Mouse (Mus musculus): Measurements from ENCODE around the gene Dhx40. TPM values are rescaled to one million over a fixed set of nuclear protein-coding genes. Genes with fewer than 3 reads are reported as not detected.
"Not testable (repeated sequence)": the region's sequence is repeated elsewhere in the genome, so short reads cannot be mapped to it uniquely, and the experiment has no call there.

The Dhx40 gene
- polyA plus RNA-seq, 1 experiment from 2014 or later = 19.6 TPM

- H3K4me3 ChIP-seq (ENCODE audit: low read depth, low read length) = no peak overlapping the region
- no peak overlapping the region for H3K9ac ChIP-seq (ENCODE audit: low read depth, low read length)
- 84% methylated on average over 2 of the region's 2 CpGs for WGBS
- ATAC-seq = no peak
- H3K36me3 ChIP-seq (ENCODE audit: control insufficient read depth, insufficient read depth, low read length) = no peaks in the 10 kb centered on the region
- no peaks in the 10 kb centered on the region for H3K9me3 ChIP-seq (replicated peaks; ENCODE audit: control insufficient read depth, low read length, poor library complexity, severe bottlenecking)
- no peaks in the 10 kb centered on the region for H3K27me3 ChIP-seq (ENCODE audit: control insufficient read depth, insufficient read depth, low read depth, low read length)
- peaks cover 7% of the 10 kb centered on the region; the same call in 1 of the 2 replicates for H3K4me1 ChIP-seq (ENCODE audit: control insufficient read depth, insufficient read depth, low read length)
- no peak overlapping the region for H3K27ac ChIP-seq (ENCODE audit: low read length)
- H3K4me2 ChIP-seq (ENCODE audit: low read length) = no peak overlapping the region
These were observed 3.2 kb upstream of the Dhx40 start for GRCm38 (mm10) chr11:86810572-86811325.

GRCm38 (mm10) chr11:86809828-86810227 is 2.3 kb upstream of the Dhx40 start:
- H3K4me3 ChIP-seq (ENCODE audit: low read depth, low read length) = no peak overlapping the region
- no peak overlapping the region for H3K4me2 ChIP-seq (ENCODE audit: low read length)
- H3K27me3 ChIP-seq (ENCODE audit: control insufficient read depth, insufficient read depth, low read depth, low read length) = no peaks in the 10 kb centered on the region
- no peak overlapping the region for H3K27ac ChIP-seq (ENCODE audit: low read length)
- 74% methylated on average over 4 of the region's 4 CpGs for WGBS
- H3K9me3 ChIP-seq (replicated peaks; ENCODE audit: control insufficient read depth, low read length, poor library complexity, severe bottlenecking) = no peaks in the 10 kb centered on the region
- H3K9ac ChIP-seq (ENCODE audit: low read depth, low read length) = no peak overlapping the region
- no peak for ATAC-seq
- H3K4me1 ChIP-seq (ENCODE audit: control insufficient read depth, insufficient read depth, low read length) = peaks cover 7% of the 10 kb centered on the region; the same call in 1 of the 2 replicates
- H3K36me3 ChIP-seq (ENCODE audit: control insufficient read depth, insufficient read depth, low read length) = no peaks in the 10 kb centered on the region

DNA sequence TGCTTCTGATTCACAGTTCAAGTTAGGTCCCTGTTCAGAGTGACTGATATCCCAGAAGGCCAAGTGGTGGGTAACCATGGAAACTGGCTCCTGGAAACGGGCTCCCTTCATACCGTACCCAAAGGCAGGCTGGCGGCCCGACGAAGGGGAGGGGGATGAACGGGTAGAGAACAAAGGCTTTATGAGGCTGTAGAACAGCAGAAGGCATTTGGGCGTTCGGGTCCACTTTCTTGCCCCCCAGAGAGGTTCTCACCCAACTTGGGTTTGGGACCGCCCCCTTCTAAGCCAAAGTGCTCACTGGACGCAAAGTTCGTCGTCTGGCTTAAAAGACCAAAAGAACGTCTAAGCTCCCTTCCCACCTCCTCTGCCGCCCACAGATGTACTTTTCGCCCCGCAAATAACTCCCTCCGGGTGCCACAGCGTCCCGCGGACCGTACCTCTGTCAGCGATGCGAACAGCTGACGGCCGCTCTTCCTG is 507 bp downstream of the Dhx40 start:
- peak overlapping the region; percentile 76 for H3K27ac ChIP-seq (ENCODE audit: low read length)
- peaks cover 7% of the 10 kb centered on the region; the same call in 1 of the 2 replicates for H3K4me1 ChIP-seq (ENCODE audit: control insufficient read depth, insufficient read depth, low read length)
- H3K27me3 ChIP-seq (ENCODE audit: control insufficient read depth, insufficient read depth, low read depth, low read length) = no peaks in the 10 kb centered on the region
- H3K9ac ChIP-seq (ENCODE audit: low read depth, low read length) = peak overlapping the region; percentile 70
- WGBS = 0% methylated on average over 25 of the region's 25 CpGs
- H3K9me3 ChIP-seq (replicated peaks; ENCODE audit: control insufficient read depth, low read length, poor library complexity, severe bottlenecking) = no peaks in the 10 kb centered on the region
- peaks cover 7% of the 10 kb centered on the region; the same call in 1 of the 2 replicates for H3K36me3 ChIP-seq (ENCODE audit: control insufficient read depth, insufficient read depth, low read length)
- peak overlapping the region; percentile 89 for H3K4me3 ChIP-seq (ENCODE audit: low read depth, low read length)
- H3K4me2 ChIP-seq (ENCODE audit: low read length) = peak overlapping the region; percentile 77
- peak; percentile 94 for ATAC-seq

GRCm38 (mm10) chr11:86794161-86794560 is 13.4 kb downstream of the Dhx40 start:
- Histone ChIP-seq H3K4me1 (ENCODE audit: control insufficient read depth, insufficient read depth, low read length) (no peaks in the 10 kb centered on the region), H3K4me2 (ENCODE audit: low read length) (no peak overlapping the region), H3K4me3 (ENCODE audit: low read depth, low read length) (no peak overlapping the region), H3K9ac (ENCODE audit: low read depth, low read length) (no peak overlapping the region), H3K9me3 (replicated peaks; ENCODE audit: control insufficient read depth, low read length, poor library complexity, severe bottlenecking) (no peaks in the 10 kb centered on the region), H3K27ac (ENCODE audit: low read length) (no peak overlapping the region), H3K36me3 (ENCODE audit: control insufficient read depth, insufficient read depth, low read length) (peaks cover 4% of the 10 kb centered on the region; the same call in 1 of the 2 replicates), H3K27me3 (ENCODE audit: control insufficient read depth, insufficient read depth, low read depth, low read length) (no peaks in the 10 kb centered on the region)
- no peak for ATAC-seq
- 76% methylated on average over 1 of the region's 1 CpGs for WGBS

GRCm38 (mm10) chr11:86787436-86787835 is 20.1 kb downstream of the Dhx40 start:
- peaks cover 14% of the 10 kb centered on the region for H3K36me3 ChIP-seq (ENCODE audit: control insufficient read depth, insufficient read depth, low read length)
- not testable (repeated sequence) for ATAC-seq; H3K9me3 ChIP-seq (replicated peaks; ENCODE audit: control insufficient read depth, low read length, poor library complexity, severe bottlenecking); H3K4me2 ChIP-seq (ENCODE audit: low read length); H3K27ac ChIP-seq (ENCODE audit: low read length); H3K9ac ChIP-seq (ENCODE audit: low read depth, low read length); H3K27me3 ChIP-seq (ENCODE audit: control insufficient read depth, insufficient read depth, low read depth, low read length); H3K4me1 ChIP-seq (ENCODE audit: control insufficient read depth, insufficient read depth, low read length); H3K4me3 ChIP-seq (ENCODE audit: low read depth, low read length)
- 96% methylated on average over 5 of the region's 5 CpGs for WGBS

GRCm38 (mm10) chr11:86785767-86786166 is 21.8 kb downstream of the Dhx40 start:
- ATAC-seq = no peak
- H3K27me3 ChIP-seq (ENCODE audit: control insufficient read depth, insufficient read depth, low read depth, low read length) = no peaks in the 10 kb centered on the region
- H3K4me2 ChIP-seq (ENCODE audit: low read length) = no peak overlapping the region
- H3K4me3 ChIP-seq (ENCODE audit: low read depth, low read length) = no peak overlapping the region
- H3K36me3 ChIP-seq (ENCODE audit: control insufficient read depth, insufficient read depth, low read length) = peaks cover 14% of the 10 kb centered on the region
- no peaks in the 10 kb centered on the region for H3K9me3 ChIP-seq (replicated peaks; ENCODE audit: control insufficient read depth, low read length, poor library complexity, severe bottlenecking)
- WGBS = 95% methylated on average over 2 of the region's 2 CpGs
- H3K9ac ChIP-seq (ENCODE audit: low read depth, low read length) = no peak overlapping the region
- no peak overlapping the region for H3K27ac ChIP-seq (ENCODE audit: low read length)
- H3K4me1 ChIP-seq (ENCODE audit: control insufficient read depth, insufficient read depth, low read length) = no peaks in the 10 kb centered on the region

DNA sequence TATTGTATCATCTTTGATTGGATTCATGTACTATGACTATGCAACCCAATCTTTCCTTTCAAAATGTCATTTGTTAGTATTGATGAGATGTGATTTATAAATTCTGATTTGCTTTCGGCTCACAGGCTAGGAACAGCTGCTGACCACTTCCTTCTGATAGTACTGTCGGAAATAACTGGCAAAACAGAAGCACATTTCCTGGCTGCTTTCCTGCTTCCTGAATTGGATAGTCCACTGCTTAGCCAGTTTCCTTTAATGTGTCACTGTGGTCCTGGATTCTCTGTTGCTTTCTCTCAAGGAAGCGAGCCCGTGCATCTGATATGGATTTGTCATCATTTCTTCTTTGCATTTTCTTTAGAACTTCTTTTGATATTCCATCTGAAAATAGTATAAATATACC is 37.7 kb downstream of the Dhx40 start:
- H3K27ac ChIP-seq (ENCODE audit: low read length) = no peak overlapping the region
- no peak overlapping the region for H3K9ac ChIP-seq (ENCODE audit: low read depth, low read length)
- WGBS = 90% methylated on average over 4 of the region's 4 CpGs
- no peaks in the 10 kb centered on the region for H3K9me3 ChIP-seq (replicated peaks; ENCODE audit: control insufficient read depth, low read length, poor library complexity, severe bottlenecking)
- no peak overlapping the region for H3K4me2 ChIP-seq (ENCODE audit: low read length)
- ATAC-seq = no peak
- H3K36me3 ChIP-seq (ENCODE audit: control insufficient read depth, insufficient read depth, low read length) = peaks cover 8% of the 10 kb centered on the region; the same call in 1 of the 2 replicates
- H3K27me3 ChIP-seq (ENCODE audit: control insufficient read depth, insufficient read depth, low read depth, low read length) = no peaks in the 10 kb centered on the region
- no peaks in the 10 kb centered on the region for H3K4me1 ChIP-seq (ENCODE audit: control insufficient read depth, insufficient read depth, low read length)
- H3K4me3 ChIP-seq (ENCODE audit: low read depth, low read length) = no peak overlapping the region

DNA sequence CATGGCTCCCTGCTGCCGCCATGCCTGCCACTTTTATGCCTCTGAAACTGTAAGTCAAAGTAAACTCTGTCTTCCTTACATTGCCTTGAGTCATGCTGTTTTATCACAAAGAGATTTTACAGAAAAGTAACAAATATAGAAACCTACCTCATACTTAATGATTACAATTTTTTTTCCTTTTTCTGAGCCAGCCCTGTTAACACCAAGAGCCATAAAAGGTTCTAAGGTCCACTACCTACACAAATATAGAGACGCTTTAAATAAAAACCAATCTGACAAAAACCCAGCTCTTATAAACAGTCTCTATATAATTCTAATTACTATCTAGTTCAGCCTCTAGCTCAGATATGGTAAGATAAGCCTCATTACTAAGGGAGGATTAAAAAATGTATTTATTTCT is 43.0 kb downstream of the Dhx40 start:
- WGBS = 94% methylated on average over 2 of the region's 2 CpGs
- no peaks in the 10 kb centered on the region for H3K9me3 ChIP-seq (replicated peaks; ENCODE audit: control insufficient read depth, low read length, poor library complexity, severe bottlenecking)
- H3K4me1 ChIP-seq (ENCODE audit: control insufficient read depth, insufficient read depth, low read length) = no peaks in the 10 kb centered on the region
- H3K27ac ChIP-seq (ENCODE audit: low read length) = no peak overlapping the region
- no peak overlapping the region for H3K4me3 ChIP-seq (ENCODE audit: low read depth, low read length)
- no peaks in the 10 kb centered on the region for H3K36me3 ChIP-seq (ENCODE audit: control insufficient read depth, insufficient read depth, low read length)
- H3K4me2 ChIP-seq (ENCODE audit: low read length) = no peak overlapping the region
- ATAC-seq = no peak
- H3K27me3 ChIP-seq (ENCODE audit: control insufficient read depth, insufficient read depth, low read depth, low read length) = no peaks in the 10 kb centered on the region
- no peak overlapping the region for H3K9ac ChIP-seq (ENCODE audit: low read depth, low read length)

DNA sequence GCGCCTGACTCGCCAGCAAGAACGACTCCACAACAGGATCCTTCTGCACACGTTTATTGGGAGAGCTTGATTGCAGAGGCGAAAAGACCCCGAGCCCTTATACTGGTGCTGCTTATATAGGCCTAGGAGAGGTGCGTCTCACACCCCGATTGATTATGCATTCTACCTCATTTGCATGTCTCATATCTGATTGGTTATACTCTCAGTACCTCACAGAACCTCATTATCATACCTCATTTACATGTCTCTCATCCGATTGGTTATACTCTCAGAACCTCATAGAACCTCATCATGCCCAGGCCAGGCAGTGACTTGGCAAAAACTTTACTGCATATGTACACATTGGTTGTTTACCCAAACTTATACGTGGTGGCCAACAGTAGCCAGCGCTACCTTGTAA is 44.4 kb downstream of the Dhx40 start:
- not testable (repeated sequence) for H3K36me3 ChIP-seq (ENCODE audit: control insufficient read depth, insufficient read depth, low read length); H3K27me3 ChIP-seq (ENCODE audit: control insufficient read depth, insufficient read depth, low read depth, low read length); H3K4me1 ChIP-seq (ENCODE audit: control insufficient read depth, insufficient read depth, low read length); H3K4me2 ChIP-seq (ENCODE audit: low read length); H3K4me3 ChIP-seq (ENCODE audit: low read depth, low read length); H3K9me3 ChIP-seq (replicated peaks; ENCODE audit: control insufficient read depth, low read length, poor library complexity, severe bottlenecking); H3K9ac ChIP-seq (ENCODE audit: low read depth, low read length); H3K27ac ChIP-seq (ENCODE audit: low read length); ATAC-seq
- 93% methylated on average over 11 of the region's 11 CpGs for WGBS

All from midbrain, embryonic 16.5 days (tissue).